Mouse (Mus musculus) kidney, postnatal 0 days (tissue): ENCODE measurements around the gene Cfap73. TPM values are rescaled to one million over a fixed set of nuclear protein-coding genes. Genes with fewer than 3 reads are reported as not detected.

Source experiments
- ATAC-seq: fragments of 200-750 bp; cut with Nextera tagmentation; replicated peaks from 2 replicates; pipeline ENCODE4 v1.8.0; 2017; ENCODE audit warnings: low read depth, moderate number of reproducible peaks, moderate TSS enrichment, moderate library complexity; ENCODE audit not compliant: low FRiP score
- DNase-seq: peaks from one replicate; pipeline ENCODE4 v3.0.0-alpha.2; 2016; ENCODE audit warnings: low spot score
- H3K27ac ChIP-seq: fragments of 300-500 bp; sonication (generic); 2 replicates; pipeline ENCODE4 v1.5.1; 2014; ENCODE audit warnings: mild to moderate bottlenecking
- H3K27me3 ChIP-seq: fragments of 300-500 bp; sonication (generic); 2 replicates; pipeline ENCODE4 v1.6.1; 2014; ENCODE audit warnings: low read length, mixed read lengths; ENCODE audit not compliant: insufficient read depth
- H3K36me3 ChIP-seq: fragments of 300-500 bp; sonication (generic); 2 replicates; pipeline ENCODE4 v1.6.1; 2014; ENCODE audit warnings: low read length, mixed read lengths; ENCODE audit not compliant: insufficient read depth
- H3K4me1 ChIP-seq: fragments of 300-500 bp; sonication (generic); replicated peaks from 2 replicates; pipeline ENCODE4 v1.6.1; 2014; ENCODE audit warnings: antibody characterized with exemption, low read length, mixed read lengths; ENCODE audit not compliant: insufficient read depth
- H3K4me2 ChIP-seq: fragments of 300-500 bp; sonication (generic); 2 replicates; pipeline ENCODE4 v1.6.1; 2014; ENCODE audit warnings: mild to moderate bottlenecking, low read length, moderate library complexity, mixed read lengths
- H3K4me3 ChIP-seq: fragments of 300-500 bp; sonication (generic); replicated peaks from 2 replicates; pipeline ENCODE4 v1.5.1; 2014; ENCODE audit warnings: low read depth, low read length
- H3K9ac ChIP-seq: fragments of 300-500 bp; sonication (generic); 2 replicates; pipeline ENCODE4 v1.6.1; 2014; ENCODE audit warnings: low read depth, low read length
- H3K9me3 ChIP-seq: fragments of 300-500 bp; sonication (generic); replicated peaks from 2 replicates; pipeline ENCODE4 v1.6.1; 2016; ENCODE audit warnings: low read length, inconsistent platforms, mixed read lengths
- CTCF ChIP-seq: IDR thresholded peaks from 2 replicates; pipeline ENCODE4 v1.5.1; 2016; ENCODE audit warnings: antibody characterized with exemption, low read depth, mild to moderate bottlenecking, moderate library complexity
- WGBS: fragments of 180-500 bp; shearing (Covaris S2); extraction: QIAGEN DNeasy Blood & Tissue Kit; methylation state at CpG from one replicate; pipeline ENCODE4 v1.1.7; 2014; 5-methylcytosine and 5-hydroxymethylcytosine counted together
- polyA plus RNA-seq: library from polyadenylated mRNA; unstranded; fragments of >200 nt; fragmentation: Nextera tagmentation; extraction: Ambion mirVana; gene quantifications from 2 replicates; pipeline ENCODE4 v1.2.1, GENCODE M21; 2015

Cfap73 gene
- polyA plus RNA-seq, 1 experiment from 2014 or later = not detected

GRCm38 (mm10) chr5:120649374-120649933 lies 15.4 kb upstream of the Cfap73 start:
- DNase-seq = no peak
- peak; percentile 44 for ATAC-seq
- no peak overlapping the region for H3K27ac ChIP-seq
- peak overlapping the region; percentile 58 for H3K4me2 ChIP-seq
- peak overlapping the region; percentile 28 for H3K4me3 ChIP-seq
- peaks cover 11% of the 10 kb centered on the region for H3K27me3 ChIP-seq
- no peak for TF ChIP-seq CTCF
- H3K9me3 ChIP-seq = no peaks in the 10 kb centered on the region
- no peaks in the 10 kb centered on the region for H3K36me3 ChIP-seq
- H3K9ac ChIP-seq = 0 out of 2 replicates have a peak overlapping the region, but pooled peaks have one; percentile 35
- under 1% methylated on average over 20 of the region's 21 CpGs for WGBS
- peaks cover 6% of the 10 kb centered on the region for H3K4me1 ChIP-seq

GRCm38 (mm10) chr5:120648569-120649373 lies 14.7 kb upstream of the Cfap73 start, which contains the start of gene Rasal1:
Gene Rasal1, plus strand, starts transcription at chr5:120648812.
- Histone ChIP-seq H3K27ac (no peak within 1 kb of the TSS), H3K9ac (0 out of 2 replicates have a peak within 1 kb of the TSS, but pooled peaks have one; percentile 35), H3K9me3 (no peaks in the 10 kb centered on the region), H3K4me2 (peak within 1 kb of the TSS; percentile 58), H3K27me3 (peaks cover 11% of the 10 kb centered on the region), H3K36me3 (no peaks in the 10 kb centered on the region), H3K4me3 (peak within 1 kb of the TSS; percentile 28), H3K4me1 (peaks cover 6% of the 10 kb centered on the region)
- ATAC-seq (peak; percentile 51), DNase-seq (peak; percentile 46)
- peak; percentile 56 for TF ChIP-seq CTCF
- WGBS = 1% methylated on average over 53 of the region's 53 CpGs

GRCm38 (mm10) chr5:120647814-120648491 lies 13.9 kb upstream of the Cfap73 start:
- 22% methylated on average over 12 of the region's 12 CpGs for WGBS
- no peaks in the 10 kb centered on the region for H3K9me3 ChIP-seq
- no peak overlapping the region for H3K4me3 ChIP-seq
- H3K9ac ChIP-seq = no peak overlapping the region
- TF ChIP-seq CTCF = peak; percentile 26
- peaks cover 6% of the 10 kb centered on the region for H3K4me1 ChIP-seq
- no peak for DNase-seq
- peak overlapping the region; percentile 58; the same call in 1 of the 2 replicates for H3K4me2 ChIP-seq
- ATAC-seq = no peak
- no peak overlapping the region for H3K27ac ChIP-seq
- no peaks in the 10 kb centered on the region for H3K36me3 ChIP-seq
- H3K27me3 ChIP-seq = peaks cover 11% of the 10 kb centered on the region

- H3K4me3 ChIP-seq = no peak overlapping the region
- DNase-seq (no peak), ATAC-seq (no peak)
- WGBS = 64% methylated on average over 4 of the region's 4 CpGs
- H3K4me1 ChIP-seq = peaks cover 6% of the 10 kb centered on the region
- no peak overlapping the region for H3K9ac ChIP-seq
- no peak overlapping the region for H3K4me2 ChIP-seq
- TF ChIP-seq CTCF = no peak
- no peaks in the 10 kb centered on the region for H3K36me3 ChIP-seq
- H3K27me3 ChIP-seq = peaks cover 11% of the 10 kb centered on the region
- no peak overlapping the region for H3K27ac ChIP-seq
- no peaks in the 10 kb centered on the region for H3K9me3 ChIP-seq
Observed at GRCm38 (mm10) chr5:120647361-120647760, 13.3 kb upstream of the Cfap73 start.

- no peak for DNase-seq
Observed at GRCm38 (mm10) chr5:120645851-120646250, 11.8 kb upstream of the Cfap73 start.

DNA sequence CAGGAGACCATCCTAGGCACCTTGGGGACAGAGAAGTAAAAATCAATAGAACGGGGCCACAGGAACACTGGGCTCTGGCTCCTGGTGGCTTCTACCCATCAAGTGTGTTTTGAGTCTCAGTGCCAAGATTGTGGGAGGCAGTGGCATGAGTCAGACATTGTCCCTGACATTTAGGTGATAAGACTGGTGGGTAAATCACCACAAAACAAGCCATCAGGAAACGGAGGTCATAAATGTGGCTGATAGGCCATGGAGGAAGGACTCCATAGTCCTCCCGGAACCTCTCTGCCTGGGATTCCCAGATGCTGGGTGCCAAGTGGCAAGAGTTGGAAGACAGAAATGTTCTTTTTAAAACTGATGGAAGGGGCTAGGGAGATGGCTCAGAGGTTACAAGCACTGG lies 10.2 kb upstream of the Cfap73 start:
- H3K27ac ChIP-seq = no peak overlapping the region
- no peak for DNase-seq
- no peak overlapping the region for H3K4me2 ChIP-seq
- H3K9ac ChIP-seq = no peak overlapping the region
- H3K27me3 ChIP-seq = peaks cover 2% of the 10 kb centered on the region
- no peaks in the 10 kb centered on the region for H3K36me3 ChIP-seq
- no peaks in the 10 kb centered on the region for H3K9me3 ChIP-seq
- no peak overlapping the region for H3K4me3 ChIP-seq
- H3K4me1 ChIP-seq = peaks cover 6% of the 10 kb centered on the region
- WGBS = 67% methylated on average over 3 of the region's 3 CpGs
- ATAC-seq = no peak
- no peak for TF ChIP-seq CTCF

More at GRCm38 (mm10) chr5:120645851-120646250, 11.8 kb upstream of the Cfap73 start:
- H3K27me3 ChIP-seq = peaks cover 11% of the 10 kb centered on the region
- no peak overlapping the region for H3K4me3 ChIP-seq
- H3K9me3 ChIP-seq = no peaks in the 10 kb centered on the region
- ATAC-seq = no peak
- H3K9ac ChIP-seq = no peak overlapping the region
- 52% methylated on average over 6 of the region's 6 CpGs for WGBS
- no peak for TF ChIP-seq CTCF
- H3K4me1 ChIP-seq = peaks cover 6% of the 10 kb centered on the region
- no peak overlapping the region for H3K4me2 ChIP-seq
- H3K36me3 ChIP-seq = no peaks in the 10 kb centered on the region
- no peak overlapping the region for H3K27ac ChIP-seq
